Mouse (Mus musculus) urinary bladder, postnatal 25 days (tissue): ENCODE measurements around the gene Faf1.
A peak's percentile ranks its signal among the peaks of the same experiment; 100 is the strongest.

Experiments
- DNase-seq: peaks from one replicate; pipeline ENCODE4 v3.0.0; 2022; ENCODE audit warnings: low spot score

The Faf1 gene

DNA sequence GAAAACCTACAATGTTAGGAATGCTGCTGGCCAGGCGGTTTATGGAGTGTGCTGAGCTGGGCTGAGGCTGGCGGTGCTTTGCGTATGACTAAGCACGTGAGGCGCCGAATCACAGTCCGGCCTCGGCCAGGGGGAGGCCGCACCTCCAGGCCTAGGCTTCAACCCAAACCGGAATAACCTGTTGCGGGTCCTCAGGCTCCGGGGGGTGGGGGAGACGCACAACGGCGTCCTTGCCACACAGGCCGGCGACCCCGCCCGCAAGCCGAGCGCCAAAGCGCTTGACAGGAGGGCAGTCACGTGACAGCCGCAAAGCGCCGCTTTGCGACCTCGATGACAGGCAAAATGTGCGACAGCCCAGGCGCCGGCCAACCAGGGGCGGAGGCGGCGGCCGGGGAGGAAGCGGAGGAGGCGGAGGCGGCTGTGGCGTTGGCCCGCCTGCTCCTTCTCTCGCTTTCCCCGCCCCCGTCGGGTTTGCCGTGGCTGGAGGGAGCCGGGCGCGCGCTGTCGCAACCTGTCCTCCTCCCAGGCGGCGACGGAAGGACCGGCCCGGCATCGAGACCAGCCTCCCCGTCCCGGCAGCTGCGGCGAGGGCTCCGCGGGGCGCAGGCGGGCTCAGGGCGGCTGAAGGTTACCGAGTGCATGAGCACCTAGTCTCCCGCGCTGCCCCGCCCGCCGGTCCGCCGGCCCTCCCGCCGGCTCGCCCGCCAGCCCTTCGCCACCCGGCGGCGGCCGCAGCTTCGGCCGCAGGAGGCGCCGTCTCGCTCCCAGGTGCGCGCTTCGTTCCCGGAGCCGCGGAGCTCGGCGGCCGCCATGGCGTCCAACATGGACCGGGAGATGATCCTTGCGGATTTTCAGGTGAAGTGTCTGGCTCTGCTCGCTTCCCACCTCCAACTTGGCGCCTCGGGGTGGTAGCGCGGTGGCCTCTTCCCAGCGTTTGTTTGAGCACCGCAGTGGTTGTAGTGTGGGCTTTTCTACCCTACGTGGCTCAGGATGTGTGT is at the start of gene Faf1:
Gene Faf1 (plus strand): TSS at position 371 of the 998 bp plus-strand sequence.
- peak; percentile 93 for DNase-seq

DNA sequence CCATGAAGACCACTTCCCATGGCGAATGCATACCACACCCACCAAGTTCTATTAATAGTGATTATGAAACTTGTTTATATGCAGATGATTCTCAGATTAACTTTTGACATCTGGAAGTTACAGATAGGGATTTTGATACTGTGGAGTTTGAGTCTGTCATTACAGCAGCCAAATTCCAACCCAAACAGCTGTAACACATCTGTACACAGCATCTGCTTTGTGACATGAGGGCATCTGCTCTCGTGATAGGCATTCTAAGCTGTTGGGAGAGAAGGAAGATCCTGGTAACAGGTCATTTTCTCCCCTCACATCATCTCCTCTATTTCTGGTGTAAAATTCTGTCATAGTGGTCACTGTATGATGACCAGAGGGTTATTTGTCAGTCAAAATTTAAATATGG is 46.2 kb upstream of the Faf1 start:
- no peak for DNase-seq

DNA sequence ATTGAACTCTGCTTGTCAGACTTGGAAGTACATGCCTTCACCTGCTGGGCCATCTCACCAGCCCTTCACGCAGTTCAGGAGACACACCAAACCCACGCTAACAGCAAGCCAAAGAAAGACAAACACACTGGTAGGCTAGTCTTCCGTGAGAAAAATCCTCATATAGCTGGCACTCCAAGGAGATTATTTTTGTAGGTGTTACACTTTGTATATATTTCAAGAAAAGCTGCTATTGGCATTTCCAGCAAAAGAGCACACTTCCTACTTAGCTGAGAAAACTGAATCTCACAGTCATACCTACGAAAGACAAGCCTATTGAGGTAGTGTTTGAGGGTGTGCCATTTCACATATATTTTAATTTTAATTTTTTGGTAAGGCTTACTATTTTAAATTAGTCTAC is 45.4 kb upstream of the Faf1 start:
- no peak for DNase-seq

DNA sequence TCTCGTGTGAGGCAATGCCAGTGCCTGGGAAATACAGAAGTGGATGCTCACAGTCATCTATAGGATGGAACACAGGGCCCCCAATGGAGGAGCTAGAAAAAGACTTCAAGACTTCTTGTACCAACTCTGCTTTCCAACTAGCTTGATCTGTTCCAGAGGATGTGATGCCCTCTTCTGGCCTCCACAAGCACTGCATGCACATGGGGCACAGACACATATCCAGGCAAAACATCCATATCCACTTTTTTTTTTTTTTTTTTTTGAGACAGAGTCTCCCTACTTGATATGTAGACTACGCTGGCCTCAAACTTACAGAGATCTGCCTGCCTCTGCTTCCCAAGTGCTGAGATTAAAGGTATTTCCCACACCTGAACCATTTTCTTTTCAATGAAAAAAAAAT is 41.4 kb upstream of the Faf1 start:
- DNase-seq: no peak

DNA sequence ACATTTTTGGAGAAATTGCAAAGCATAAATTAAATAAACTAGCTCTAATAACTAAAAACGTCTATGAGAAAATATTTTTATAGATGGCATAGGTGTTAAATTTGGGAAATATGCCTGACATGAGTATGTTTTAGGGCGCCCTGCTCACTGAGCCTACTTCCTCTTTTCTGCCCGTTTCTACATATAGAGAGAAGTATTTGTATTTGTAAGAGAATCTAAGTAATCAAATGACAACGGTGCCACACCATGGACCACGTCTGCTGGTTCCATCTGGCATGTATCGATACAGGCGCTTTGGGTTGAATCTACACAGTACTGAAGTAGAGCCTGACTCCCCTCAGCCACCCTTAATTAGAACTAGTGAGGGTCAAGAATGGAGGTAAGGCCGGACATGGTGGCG is 37.0 kb upstream of the Faf1 start:
- DNase-seq: no peak

DNA sequence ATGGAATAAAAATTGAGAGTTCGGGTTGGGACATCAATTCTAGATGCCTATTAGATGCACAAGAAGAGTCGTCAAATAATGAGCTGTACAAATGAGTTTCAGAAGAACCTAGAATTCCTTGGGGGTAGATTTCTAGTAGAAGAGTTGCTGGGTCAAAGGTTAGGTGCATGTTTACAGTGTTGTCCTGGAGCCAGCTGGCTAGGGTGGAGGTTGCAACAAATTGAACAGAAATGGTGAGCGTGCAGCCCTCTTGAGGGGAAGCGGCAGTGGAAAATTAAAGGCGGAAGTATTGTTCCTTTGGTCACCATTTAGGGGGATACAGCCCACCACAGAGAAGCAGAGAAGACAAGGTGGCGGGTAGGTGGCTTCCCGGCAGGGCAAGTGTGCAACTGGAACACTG is 36.2 kb upstream of the Faf1 start:
- DNase-seq: no peak

DNA sequence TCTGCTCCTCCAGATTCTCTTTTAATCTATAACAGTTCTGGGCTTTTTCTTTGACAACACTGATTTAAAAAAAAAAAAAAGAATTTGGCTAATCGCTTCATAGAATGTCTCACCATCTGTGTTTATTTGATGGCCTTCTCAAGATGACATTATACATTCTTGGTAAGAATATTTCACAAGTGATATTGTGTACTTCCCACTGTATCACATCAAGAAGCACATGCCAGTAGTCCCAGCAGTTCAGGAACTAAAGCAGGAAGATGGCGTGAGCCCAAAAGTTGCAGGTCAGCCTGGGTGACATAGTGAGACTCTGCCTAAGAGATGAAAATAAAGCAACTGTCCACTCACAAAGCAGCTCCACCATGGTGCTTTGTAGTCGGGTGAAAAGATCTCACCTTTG is 34.9 kb upstream of the Faf1 start:
- DNase-seq: no peak

DNA sequence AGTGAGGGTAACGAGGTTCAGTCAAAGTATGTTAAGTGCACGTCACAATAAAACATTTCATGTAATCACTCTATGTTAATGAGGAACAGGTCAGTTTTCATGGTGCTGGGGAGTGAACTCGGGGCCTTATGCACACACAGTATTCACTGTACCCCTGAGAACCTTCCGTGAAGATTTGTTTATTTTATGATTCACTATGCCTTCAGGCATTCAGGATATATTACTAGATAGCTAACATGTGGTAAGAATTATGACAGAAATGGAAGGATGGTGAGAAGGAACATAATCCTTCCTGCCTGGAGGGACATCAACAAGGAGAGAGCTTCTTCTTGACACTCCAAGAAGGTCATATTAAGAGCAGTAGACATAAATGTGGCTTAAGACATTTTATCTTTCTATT is 29.1 kb upstream of the Faf1 start:
- DNase-seq: no peak

DNA sequence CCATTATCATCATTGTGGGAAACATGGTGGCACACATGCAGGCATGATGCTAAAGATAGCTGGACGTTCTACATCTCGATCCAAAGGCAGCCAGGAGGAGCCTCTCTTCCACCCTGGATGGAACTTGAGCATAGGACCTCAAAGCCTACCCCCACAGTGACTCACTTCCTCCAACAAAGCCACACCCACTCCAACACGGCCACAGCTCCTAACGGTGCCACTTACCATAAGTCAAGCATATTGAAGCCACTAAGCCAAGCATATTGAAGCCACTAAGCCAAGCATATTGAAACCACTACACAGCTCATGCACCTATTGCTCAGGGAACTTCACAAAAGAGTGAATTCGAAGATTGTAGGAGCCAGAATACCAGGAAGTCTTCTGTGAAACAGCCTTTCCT is 27.1 kb upstream of the Faf1 start:
- DNase-seq: no peak

DNA sequence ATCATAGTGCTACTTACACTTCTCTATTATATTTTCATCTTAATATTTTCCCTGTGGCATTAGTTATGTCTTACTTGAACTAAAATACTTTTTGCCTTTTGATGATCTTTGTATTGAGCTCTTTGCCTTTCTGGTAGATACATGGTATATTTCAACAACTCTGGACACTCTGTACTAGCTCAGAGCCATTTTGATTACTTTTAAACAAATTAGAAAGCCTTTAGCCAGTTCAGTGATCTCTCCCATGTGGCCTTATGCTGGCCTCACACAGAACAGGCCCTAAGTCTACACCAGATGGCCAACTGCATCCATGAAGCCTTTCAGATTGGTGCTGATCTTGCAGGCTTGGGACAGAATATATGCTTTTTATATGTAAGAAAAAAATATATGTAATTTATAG is 23.1 kb upstream of the Faf1 start:
- DNase-seq: no peak

DNA sequence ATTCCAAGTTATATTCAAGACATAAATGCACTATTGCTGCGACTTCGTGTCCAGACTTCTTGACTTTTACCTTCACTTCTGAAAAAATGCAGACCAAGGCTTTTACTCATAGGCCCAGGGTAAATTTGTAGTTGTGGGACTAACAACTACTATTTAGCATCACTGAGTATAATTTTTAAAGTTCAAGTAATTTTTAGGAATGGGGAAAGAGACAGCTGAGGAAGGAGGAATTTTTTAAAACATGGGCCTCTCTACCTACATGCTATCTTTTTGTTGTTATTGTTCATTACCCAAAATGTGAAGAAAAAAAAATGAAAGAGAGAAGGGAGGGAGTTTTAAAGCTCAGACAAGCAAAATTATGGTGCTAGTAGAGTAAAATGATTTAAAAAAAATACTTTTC is 21.7 kb upstream of the Faf1 start:
- no peak for DNase-seq

DNA sequence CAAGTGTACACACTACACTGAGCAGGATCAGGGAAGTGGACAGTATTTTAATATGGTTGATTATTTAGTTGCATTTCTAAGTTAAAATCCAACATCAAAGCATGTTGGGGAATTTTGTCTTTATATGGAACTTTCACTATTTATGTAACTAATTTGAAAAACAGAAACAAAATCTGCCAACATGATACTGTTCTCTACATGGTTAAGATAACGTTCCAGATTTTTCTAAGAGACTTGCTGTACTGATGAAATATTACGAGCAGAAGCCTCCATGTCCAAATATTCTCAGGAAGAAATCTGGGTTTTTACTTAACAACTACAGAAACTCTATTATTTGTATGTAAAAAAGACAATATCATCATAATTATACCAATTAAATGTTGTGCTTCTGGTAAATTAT is 20.6 kb upstream of the Faf1 start:
- no peak for DNase-seq

DNA sequence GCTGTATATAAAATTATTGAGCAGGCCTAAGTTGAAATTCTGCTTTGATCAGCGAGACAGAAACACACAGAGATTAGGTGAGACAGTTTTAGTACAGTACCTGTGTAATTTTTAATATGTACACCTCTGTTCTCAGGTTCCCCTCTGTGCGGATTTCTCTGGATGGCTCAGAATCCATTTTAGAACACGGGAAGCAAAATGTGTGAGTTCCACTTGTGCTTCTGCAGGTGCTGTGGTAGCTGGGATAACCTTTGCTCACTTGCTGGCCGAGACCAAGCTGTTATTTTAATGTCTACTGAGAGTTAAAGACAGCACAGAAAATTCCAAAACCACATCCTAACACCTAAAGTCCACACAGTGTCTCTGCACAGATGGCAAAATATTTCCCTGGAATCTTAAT is 20.1 kb upstream of the Faf1 start:
- DNase-seq: no peak

DNA sequence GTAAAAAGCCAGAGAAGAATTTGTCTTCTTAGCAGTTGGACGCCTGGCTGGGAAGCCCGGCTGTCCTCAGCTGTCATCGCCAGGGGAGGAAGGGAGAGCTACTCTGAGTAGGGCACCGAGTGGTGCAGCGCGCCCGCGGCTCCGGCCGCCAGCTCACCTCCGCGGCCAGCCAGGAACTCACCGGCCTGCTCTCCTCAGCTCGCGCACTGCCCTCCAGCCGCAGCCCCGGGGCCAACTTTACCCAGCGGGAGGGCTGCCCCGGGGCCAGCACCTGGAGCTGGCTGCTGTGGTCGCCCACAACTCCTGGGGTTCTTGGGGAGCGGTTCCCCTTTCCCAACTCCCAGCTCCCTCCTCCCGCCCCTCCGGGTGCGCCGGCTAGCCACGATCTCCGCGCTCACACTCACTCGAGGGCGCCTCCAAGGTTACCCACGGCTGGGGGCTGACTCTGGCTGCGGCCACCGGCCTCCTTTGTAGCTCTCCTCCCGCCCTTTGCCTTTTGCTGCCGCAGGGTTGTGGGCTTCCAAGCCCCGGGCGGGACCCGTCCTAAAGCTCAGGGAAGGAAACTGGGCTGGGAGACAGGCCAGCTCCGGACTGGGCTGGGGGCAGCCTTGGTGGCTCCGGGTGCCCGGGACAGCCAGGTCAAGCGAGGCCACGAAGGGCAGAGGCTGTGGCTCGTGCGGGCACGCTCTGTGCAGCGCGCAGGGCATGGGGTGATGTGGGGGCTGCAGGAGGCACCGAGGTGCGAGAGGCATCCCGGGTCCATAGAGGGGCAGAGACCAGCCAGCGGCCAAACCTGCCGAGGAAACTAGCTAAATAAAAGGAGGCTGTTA is 19.2 kb upstream of the Faf1 start:
- peak; percentile 30 for DNase-seq

DNA sequence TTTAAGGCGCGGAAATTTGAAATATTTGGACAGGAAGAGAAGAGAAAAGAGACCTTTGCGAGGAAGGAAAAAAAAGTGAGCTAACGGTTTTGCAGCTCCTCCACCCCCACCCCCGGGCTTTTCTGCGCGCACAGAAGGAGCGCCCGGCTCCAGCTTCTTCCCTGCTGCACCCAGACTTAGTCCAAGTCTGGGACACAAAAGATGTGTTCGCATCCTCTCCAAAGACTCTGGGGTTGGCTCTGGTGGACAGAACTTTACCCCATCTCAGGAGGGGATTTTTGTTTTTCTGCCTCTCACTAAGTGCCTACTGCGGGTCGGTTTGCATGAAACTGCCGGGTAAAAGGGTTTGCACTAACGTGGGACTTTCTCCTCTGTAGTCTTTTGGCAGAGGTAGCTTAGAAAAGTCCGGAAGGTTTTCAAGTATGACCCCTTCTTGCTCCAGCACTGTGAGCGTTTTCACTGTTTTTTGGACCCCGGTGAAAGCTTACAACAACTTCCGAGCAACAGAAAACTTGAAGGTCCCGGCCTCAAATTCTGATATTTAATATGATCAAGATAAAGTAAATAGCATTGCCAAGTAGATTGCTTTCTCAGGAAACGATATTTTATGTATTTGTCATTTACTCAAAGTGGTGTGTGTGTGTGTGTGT is 18.4 kb upstream of the Faf1 start:
- no peak for DNase-seq

DNA sequence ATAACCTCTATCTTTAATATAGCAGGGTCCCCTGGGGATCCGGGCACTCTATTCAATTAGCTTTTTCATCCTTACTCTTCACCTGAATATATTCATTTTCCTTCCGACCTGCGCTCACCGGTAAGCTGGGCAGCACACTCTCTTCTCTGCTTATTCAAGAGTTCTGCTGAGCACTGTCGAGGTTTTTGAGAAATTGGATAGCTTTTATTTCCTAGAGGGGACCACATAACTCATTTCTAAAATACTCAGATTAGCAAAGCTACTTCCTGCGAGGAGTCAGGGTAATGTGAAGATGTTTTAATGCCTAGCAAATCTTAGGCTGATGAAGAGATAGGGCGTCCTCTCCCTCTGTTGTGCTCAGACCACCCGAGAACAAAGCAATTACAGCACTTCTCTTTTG is 17.6 kb upstream of the Faf1 start:
- no peak for DNase-seq

DNA sequence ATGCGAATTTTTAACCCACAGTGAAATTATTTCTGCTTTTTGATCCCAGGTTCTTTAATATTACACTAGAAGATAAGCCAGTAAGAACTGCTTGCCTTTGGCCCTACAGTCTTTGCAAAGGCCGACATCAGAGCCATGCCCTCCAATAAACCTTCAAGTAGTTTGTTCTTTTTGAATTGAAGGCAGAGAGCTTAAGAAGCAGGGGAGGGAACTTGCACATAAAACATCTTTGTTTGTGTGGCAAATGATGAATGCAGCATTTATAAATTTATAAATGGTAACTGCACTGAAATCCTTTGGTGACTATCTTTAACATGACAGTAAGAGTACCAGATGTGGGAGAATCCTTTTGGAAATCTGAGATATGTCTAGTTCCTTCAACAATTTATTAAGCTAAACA is 16.8 kb upstream of the Faf1 start:
- no peak for DNase-seq

DNA sequence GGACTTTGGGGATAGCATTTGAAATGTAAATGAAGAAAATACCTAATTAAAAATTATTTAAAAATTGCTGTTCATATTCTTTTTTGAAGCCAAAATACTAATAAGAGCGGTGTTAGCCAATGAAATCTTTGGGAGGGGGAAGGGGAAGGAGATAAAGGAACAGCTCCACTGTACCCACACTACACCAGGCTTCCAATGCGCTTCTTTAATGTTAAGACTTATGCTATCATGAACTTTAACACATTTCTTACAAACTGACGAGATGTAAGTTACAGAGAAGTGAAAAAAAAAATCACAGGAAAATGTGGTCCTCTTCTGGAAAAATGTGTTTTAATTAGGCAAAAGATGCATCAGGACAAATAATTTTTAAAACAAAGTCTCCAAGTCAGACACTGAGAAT is 15.8 kb upstream of the Faf1 start:
- no peak for DNase-seq

DNA sequence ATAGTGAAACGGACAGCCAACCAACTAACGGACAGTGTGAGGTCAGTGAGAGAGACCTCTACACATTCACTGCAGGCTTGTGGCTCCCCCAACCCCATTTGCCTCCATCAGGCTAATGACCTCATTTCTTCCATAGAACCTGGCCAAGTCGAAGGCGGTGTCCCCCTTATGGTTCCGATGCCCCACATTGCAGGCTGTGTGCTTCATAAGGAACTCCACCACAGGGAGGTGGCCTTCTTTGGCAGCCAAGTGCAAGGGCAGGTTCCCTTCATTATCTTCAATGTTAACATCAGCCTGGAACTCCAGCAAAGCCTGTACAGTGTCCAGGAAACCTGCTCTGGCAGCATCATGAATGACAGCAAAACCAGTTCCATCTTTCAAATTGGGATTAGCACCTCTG is 15.2 kb upstream of the Faf1 start:
- no peak for DNase-seq

DNA sequence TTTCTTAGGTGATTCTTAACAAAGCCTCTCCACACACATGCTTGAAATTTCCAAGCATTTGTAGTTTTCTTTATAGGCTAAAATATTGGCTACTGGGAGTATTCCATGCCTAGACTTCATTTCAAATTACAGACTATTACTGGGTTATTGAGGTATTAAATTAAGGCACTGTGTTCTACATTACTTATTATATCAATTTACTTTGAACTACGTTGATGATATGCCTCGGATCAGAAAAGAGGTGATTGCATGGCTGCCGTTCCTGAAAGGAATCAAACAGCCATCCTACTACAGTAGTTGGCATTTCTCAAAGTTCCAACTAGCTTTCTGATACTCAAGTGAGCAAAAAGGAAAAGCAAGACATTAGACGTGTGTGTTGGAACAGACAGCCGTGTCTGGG is 14.1 kb upstream of the Faf1 start:
- DNase-seq: no peak

DNA sequence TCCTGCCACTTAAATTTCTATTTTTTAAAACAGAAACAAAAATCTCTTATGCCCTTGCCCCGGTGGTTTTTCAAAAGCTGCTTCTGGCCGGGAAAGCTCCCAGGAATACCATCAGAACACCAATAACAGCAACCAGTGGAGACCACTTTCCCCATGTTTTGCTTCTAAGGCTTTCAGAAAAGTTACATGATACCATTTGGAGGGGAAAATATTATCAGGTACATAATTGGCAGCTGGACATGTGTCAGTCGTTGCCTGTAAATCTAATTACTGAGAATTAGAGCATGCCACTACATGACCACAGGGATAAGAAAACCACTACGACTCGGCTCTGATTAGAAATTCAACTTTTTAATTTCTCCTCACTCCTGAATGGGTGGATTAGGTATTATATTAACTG is 12.3 kb upstream of the Faf1 start:
- no peak for DNase-seq

DNA sequence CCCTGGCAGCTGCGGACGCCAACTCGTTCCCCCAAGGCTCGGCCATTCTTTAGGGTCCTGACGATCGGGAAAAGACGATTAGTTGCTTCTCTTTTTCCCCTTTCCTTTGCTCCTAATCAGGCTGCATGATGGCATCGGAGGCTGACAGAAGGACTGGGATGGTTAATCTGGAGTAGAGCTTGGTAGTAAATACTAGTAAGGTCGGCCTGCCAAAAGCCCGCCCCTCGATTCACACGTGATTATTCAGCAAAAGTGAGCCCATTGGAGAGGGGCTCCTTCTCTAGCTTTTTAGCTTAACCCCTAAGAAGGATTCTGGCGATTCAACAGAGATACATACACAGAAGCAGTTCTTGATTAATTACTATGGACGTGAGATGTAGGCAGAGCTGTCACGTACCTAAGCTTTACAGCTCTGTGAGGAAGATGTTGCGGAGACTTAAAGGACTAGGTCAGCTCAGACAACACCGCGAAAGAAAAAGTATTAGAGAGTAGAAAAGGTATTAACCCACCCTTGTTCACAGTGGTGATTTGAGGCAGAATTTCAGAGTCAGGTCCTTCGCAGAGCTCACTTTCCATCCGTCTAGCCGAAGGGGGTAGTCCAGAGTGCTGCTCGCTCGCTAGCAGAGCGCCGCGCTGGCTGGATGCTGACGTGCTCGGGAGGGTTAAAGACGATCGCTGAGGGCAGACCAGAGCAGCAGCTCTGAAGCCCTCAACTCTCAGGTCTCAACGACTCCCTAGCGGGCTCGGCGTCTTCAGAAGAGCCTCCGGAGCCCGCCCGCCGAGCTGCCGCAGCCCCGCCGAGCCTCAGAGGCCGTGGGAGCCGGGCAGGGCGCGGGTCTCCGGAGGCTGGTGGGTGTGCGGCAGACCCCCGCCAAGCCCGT is 11.0 kb upstream of the Faf1 start:
- peak; percentile 53 for DNase-seq
